Mouse (Mus musculus): ENCODE results near the gene Gm20388.
"Not testable (repeated sequence)": the region's sequence is repeated elsewhere in the genome, so short reads cannot be mapped to it uniquely, and the experiment has no call there.

Gm20388 gene

DNA sequence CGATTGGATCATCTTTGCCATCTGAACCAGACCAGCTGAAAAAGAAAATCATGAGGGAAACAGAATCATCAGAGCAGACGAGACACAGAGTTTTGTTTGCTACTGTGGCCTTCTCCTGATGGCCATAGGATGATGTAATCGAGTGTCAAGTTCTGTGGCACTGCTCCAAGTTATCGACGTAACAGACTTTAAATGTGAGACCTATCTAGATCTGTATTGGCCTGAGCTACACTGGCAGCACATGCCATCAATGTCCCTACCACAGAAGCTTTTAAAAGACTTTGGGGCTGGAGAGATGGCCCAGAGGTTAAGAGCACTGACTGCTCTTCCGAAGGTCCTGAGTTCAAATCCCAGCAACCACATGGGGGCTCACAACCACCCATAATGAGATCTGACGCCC is 3992.0 kb downstream of the Gm20388 start:
- no peak for DNase-seq (ENCODE audit: low spot score)

GRCm38 (mm10) chr8:123907604-123908003 is 3997.0 kb downstream of the Gm20388 start:
- no peak for DNase-seq (ENCODE audit: low spot score)

- DNase-seq (ENCODE audit: low spot score): no peak
Measured at GRCm38 (mm10) chr8:123912265-123912664, 4001.6 kb downstream of the Gm20388 start.

GRCm38 (mm10) chr8:123914635-123915034 is 4004.0 kb downstream of the Gm20388 start:
- DNase-seq (ENCODE audit: low spot score): no peak

GRCm38 (mm10) chr8:123924719-123925118 is 4014.1 kb downstream of the Gm20388 start:
- DNase-seq (ENCODE audit: low spot score): peak; percentile 72

DNA sequence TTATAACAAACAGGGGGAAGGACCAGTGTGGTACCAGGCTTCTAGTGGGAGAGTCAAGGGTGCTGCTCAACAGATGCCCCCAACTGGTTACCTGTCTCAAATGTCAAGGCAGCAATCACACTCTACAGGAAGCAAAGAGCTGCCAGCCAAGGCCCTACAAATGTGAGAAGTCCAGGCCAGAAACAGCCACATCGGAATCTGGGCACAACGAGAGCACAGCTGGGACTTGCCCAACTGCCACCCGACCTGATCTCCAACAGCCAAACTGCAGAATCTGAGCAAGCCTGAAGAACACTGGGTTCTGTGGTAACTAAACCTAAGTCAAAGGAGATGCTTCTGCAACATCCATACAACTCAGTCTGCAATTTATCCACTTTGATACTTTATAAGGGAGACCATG is 4015.0 kb downstream of the Gm20388 start:
- no peak for DNase-seq (ENCODE audit: low spot score)

GRCm38 (mm10) chr8:123929026-123929425 is 4018.4 kb downstream of the Gm20388 start:
- no peak for DNase-seq (ENCODE audit: low spot score)

DNA sequence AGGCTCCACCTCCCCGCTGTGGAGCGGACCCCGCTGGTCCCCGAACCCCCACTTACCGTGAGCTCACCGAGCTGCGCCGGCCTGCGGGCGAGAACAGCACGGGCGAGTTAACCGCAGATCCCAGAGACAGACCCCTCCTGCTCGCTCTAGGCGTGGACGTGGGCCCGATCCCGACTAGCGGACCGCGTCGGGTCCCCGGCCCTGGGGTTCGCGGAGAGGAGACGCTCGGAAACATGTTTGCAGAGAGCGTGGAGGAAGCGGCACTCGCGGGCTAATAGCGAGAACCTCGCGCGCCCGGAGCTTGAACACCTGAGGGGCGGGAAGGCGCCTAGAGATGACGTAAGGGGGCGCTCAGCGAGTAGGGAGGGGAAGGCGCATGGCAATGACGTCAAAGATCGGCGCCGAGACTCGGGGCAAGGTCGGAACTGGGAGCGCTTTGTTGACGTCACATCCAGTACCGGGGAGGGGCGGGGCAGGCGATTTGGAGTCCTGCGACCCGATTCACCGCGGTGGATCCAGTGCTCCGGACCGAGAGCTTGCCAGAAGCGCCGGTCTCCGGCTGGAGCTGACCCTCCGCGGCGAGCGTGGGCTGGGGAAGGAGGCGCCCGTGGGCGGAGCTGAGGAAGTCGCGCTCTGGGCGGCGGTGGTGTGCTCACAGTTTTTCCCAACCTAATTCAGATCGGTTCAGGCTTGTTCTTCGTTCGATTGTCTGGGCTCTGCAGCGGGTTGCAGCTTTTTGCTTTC is 4038.5 kb downstream of the Gm20388 start, which contains the start of gene Nup133:
Nup133 (minus strand) TSS at position 324 of the 744 bp plus-strand sequence.
- peak; percentile 99 for DNase-seq (ENCODE audit: low spot score)

DNA sequence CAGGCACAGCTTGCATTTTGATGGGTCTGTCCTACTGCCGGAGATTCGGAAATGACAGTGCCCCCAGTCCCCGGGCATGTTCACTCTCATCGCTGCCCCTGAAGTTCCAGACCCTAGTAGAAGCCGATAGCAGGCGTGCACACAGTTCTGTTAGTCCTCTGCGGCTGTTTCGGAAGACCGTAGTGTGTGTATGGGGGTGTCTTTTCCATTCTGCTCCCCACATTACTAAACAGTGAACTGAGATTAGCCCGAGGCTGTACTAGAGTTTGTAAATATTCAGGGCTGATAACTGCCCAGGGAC is 4039.0 kb downstream of the Gm20388 start:
- no peak for DNase-seq (ENCODE audit: low spot score)

DNA sequence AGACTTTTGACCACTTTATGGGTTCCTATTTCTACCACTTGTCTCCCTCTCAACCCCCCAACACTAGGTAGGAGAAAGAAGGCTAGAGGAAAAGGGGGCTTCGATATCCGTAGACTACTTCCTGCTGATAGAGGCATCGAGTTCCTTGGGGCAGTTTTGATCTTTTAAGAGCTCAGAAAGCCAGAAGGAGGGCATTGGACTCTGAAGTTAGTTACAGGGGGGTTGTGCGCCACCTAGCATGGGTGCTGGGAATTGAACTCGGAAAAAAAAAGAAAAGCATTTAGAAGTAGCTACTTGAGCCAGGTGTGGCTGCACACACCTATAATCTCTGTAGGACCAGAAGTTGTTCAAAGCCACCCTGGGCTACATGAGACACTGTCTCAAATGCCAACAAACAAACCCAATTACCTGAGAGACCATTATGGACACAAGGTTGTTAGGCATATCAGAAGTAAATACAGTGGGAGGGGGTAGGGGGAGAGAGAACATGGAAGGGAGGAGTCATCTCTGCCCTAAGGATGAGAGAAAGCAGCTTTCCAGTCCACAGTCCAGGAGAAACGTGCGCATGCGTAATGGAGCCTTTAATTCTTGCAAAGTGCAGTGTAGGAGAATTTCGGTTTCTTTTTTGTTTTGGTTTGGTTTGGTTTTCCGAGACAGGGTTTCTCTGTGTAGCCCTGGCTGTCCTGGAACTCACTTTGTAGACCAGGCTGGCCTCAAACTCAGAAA is 4039.6 kb downstream of the Gm20388 start:
- peak; percentile 43 for DNase-seq (ENCODE audit: low spot score)

- DNase-seq (ENCODE audit: low spot score): no peak
Measured at GRCm38 (mm10) chr8:123953686-123954085, 4043.0 kb downstream of the Gm20388 start.

- DNase-seq (ENCODE audit: low spot score): no peak
Measured at GRCm38 (mm10) chr8:123954246-123954645, 4043.6 kb downstream of the Gm20388 start.

GRCm38 (mm10) chr8:123958130-123958529 is 4047.5 kb downstream of the Gm20388 start:
- DNase-seq (ENCODE audit: low spot score): no peak

- DNase-seq (ENCODE audit: low spot score): no peak
Measured at GRCm38 (mm10) chr8:123959473-123959872, 4048.8 kb downstream of the Gm20388 start.

DNA sequence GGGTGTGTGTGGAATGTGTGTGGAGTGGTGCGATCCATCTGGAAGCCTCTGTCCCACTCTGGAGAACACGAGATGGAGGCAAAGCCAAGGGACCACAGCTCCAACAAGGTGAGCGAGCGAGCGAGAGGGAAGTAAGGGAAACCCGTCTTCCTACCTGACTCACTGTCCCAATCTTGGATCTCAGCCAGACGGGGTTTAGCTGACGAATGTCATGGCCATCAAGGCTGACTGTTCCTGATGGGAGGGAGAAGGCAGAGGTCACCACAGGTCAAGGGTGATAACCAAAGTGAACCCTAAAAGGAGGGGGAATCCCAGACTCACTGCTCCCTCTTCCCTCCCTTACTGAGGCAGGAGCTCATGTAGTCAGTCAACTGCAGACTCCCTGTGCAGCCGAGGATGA is 4049.4 kb downstream of the Gm20388 start:
- no peak for DNase-seq (ENCODE audit: low spot score)

- not testable (repeated sequence) for DNase-seq (ENCODE audit: low spot score)
Measured at GRCm38 (mm10) chr8:123960556-123960955, 4049.9 kb downstream of the Gm20388 start.

- no peak for DNase-seq (ENCODE audit: low spot score)
Measured at GRCm38 (mm10) chr8:123961371-123961770, 4050.7 kb downstream of the Gm20388 start.

- no peak for DNase-seq (ENCODE audit: low spot score)
Measured at GRCm38 (mm10) chr8:123966896-123967295, 4056.3 kb downstream of the Gm20388 start.

DNA sequence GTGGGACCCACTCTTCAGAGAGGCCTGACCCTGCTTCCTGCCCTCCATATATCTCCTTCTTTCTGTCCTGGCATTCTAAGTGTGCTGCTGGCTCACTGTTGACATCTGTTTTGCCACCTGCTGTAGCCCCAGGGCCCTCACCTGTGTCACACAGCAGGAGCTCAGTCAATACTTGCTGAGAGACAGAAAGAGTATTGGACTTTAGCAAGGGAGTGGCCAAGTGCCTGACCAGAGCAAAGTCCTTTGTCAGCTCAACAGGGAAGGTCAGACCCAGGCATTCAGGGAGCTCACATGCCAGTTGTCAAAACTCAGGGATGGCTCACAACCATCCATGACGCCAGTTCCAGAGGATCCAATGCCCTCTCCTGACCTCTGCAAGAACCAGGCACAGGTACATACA is 4062.9 kb downstream of the Gm20388 start:
- DNase-seq (ENCODE audit: low spot score): no peak

GRCm38 (mm10) chr8:123977499-123977898 is 4066.9 kb downstream of the Gm20388 start:
- no peak for DNase-seq (ENCODE audit: low spot score)

GRCm38 (mm10) chr8:123978166-123978838 is 4067.7 kb downstream of the Gm20388 start:
- no peak for DNase-seq (ENCODE audit: low spot score)

DNA sequence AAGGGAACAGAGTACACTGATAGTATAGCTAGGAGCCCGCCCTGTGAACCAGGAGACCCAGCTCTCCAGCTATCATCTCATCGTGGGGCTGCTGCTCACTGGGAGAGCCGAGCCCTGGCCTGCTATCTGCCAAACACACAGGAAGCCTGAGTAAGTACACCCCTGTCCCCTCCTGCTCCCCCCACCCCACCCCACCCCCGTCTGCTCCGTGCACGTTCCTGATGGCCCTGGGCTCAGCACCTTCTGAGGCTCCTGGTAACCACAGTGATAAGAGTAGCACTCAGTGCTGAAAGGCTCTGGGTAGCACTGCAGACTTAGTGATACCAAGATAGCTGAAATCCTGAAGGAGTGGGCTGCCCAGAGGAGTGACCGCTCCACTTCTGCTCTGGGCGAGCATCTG is 4068.3 kb downstream of the Gm20388 start:
- no peak for DNase-seq (ENCODE audit: low spot score)

GRCm38 (mm10) chr8:123980239-123980638 is 4069.6 kb downstream of the Gm20388 start:
- DNase-seq (ENCODE audit: low spot score): no peak
